Mouse (Mus musculus) heart, adult 11 months (tissue): ENCODE data around the gene Gpr12.
A peak's percentile ranks its signal among the peaks of the same experiment; 100 is the strongest.
"Not testable (repeated sequence)": the region's sequence is repeated elsewhere in the genome, so short reads cannot be mapped to it uniquely, and the experiment has no call there.

Experiments used
- DNase-seq: peaks from one replicate; pipeline ENCODE4 v3.0.0; 2022

The Gpr12 gene

DNA sequence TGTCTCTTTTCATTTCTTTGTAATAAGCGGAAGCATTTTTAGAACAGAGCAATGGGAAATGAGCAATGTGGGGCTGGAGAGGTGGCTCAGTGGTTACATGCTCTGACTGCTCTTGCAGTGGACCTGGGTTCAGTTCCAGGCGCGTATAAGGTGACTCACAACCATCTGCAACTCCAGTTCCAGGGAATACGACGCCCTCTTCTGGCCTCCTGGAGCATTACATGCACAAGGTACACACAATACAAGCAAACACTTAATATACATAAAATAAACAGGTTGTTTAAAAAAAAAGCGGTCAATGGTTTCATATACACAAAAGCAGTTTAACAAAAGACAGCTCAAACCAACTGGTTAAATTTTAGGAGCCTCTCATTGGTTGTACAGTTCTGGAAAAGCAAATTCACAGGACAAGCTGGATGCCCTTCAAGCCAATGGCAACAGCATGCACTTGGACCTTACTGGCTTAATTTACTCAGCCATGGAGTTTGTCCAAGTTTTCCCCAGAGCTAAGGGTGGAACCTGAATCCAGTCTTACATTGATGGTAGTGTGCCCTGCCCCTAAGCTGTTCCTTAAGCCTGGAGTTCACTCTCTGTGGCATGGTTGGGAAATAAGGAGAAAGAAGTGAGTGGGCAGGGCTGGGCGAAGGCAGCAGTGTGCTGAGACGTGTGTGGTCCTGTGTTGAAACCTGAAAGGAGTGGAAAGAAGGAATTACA is 1.5 kb upstream of the Gpr12 start:
- DNase-seq = no peak

DNA sequence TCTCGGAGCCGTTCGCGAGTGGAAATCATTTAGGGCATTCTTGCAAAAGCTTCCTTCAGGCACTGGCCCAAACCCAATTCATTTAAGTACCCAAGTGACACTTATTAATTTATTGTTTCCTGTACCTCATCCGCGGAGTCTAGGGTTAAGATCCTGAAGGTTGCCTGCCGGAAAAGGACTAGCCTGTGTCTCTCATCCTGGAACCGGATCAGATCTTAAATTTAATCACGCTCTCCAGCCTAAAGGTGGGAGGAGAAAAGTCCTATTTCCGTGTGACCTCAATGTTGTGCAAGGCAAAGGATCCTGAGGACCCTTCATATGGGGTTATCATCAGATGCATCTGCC is 240 bp upstream of the Gpr12 start:
- no peak for DNase-seq

DNA sequence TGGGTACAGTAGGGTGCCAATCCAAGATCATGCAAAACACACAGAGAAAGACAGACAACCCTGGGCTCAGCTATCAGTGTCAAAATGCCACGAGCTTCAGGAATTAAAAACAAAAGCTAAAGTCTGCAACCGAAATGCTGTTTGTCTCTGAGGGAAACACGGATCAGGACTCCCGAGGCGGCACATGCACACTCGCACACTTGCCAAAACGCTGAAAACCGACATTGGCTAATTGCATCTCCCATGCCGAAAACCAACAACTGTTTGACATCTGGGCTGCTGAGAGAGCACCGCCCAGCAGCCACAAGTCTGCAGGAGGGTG is 922 bp downstream of the Gpr12 start:
- DNase-seq = peak; percentile 53

GRCm38 (mm10) chr5:146576668-146577067 is 8.4 kb downstream of the Gpr12 start:
- DNase-seq = peak; percentile 17

DNA sequence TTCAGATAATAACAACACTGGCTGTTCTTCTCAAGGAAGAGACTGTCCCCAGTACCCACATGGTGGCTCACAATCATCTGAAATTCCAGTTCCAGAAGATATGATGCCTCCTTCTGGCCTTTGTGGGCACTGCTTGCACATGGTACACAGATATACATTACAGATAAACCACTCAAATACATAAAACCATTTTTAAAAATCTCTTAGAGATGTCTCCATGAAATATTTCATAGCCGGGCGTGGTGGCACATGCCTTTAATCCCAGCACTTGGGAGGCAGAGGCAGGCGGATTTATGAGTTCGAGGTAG is 12.3 kb downstream of the Gpr12 start:
- peak; percentile 48 for DNase-seq

- peak; percentile 94 for DNase-seq
Measured at GRCm38 (mm10) chr5:146571830-146572734, 13.0 kb downstream of the Gpr12 start.

DNA sequence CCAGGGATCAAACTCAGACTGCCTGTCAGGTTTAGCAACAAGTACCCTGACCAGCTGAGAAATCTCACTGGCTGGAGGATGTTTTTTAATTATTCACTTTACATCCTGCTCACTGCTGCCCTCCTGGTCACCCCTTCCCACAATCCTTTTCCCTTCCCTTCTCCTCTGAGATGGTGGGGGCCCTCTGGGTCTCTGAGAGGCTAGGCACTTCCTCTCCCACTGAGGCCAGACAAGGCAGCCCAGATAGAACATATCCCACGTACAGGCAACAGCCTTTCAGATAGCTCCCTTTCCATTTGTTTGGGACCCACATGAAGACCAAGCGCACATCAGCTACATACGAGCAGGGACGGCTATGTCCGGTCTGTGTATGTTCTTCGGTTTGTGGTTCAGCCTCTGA is 14.9 kb downstream of the Gpr12 start:
- peak; percentile 31 for DNase-seq

DNA sequence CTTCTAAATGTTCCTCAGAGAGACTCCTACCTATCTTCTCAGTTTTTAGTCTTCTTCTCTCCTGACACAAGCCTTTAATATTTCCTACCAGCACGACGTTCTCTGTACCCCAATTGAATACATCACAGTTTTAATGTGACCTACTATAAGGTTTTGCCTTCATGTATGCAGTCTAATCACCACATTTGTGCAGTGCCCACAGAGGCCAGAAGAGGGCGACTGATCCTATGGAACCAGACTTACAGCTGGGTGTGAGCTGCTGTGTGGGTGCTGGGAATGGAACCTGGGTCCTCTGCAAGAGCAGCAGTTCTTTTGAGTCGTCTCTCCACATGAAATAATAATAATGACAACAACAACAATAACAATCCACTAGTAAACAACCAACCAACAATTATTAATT is 18.0 kb downstream of the Gpr12 start:
- DNase-seq = peak; percentile 60

- no peak for DNase-seq
Measured at GRCm38 (mm10) chr5:146564259-146564658, 20.8 kb downstream of the Gpr12 start.

DNA sequence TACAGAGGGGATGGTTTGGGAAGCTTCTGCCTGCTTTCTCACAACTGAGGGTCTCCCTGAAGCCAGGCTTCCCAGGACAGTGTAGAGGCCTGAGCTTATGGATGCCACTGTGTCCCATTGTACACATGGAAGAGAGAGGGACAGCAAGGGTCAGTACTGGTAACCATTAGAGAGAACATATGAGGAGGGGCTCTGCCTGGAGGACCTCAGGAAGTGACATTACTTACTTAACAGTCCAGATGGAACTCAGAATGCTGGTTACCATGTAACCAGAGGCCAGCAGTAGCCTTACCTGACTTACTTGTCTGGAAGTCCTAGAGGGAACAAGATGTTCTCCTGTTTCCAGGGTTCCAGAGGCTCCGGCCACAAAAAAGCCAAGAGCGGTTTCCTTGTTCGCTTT is 29.2 kb downstream of the Gpr12 start, which contains the start of gene Gm3415:
TSS of gene Gm3415 (plus strand) at position 301 of the 400 bp plus-strand sequence.
- not testable (repeated sequence) for DNase-seq

GRCm38 (mm10) chr5:146537347-146537746 is 47.7 kb downstream of the Gpr12 start, which contains the start of gene Gm3409:
Gene Gm3409, plus strand, starts transcription at chr5:146537647.
- DNase-seq = not testable (repeated sequence)
